Mouse (Mus musculus): ENCODE measurements around the gene Rps18. TPM values are rescaled to one million over a fixed set of nuclear protein-coding genes. Genes with fewer than 3 reads are reported as not detected.
A peak's percentile ranks its signal among the peaks of the same experiment; 100 is the strongest.
"Not testable (repeated sequence)": the region's sequence is repeated elsewhere in the genome, so short reads cannot be mapped to it uniquely, and the experiment has no call there.

Gene Rps18
- polyA plus RNA-seq, 1 experiment, result 435 TPM

DNA sequence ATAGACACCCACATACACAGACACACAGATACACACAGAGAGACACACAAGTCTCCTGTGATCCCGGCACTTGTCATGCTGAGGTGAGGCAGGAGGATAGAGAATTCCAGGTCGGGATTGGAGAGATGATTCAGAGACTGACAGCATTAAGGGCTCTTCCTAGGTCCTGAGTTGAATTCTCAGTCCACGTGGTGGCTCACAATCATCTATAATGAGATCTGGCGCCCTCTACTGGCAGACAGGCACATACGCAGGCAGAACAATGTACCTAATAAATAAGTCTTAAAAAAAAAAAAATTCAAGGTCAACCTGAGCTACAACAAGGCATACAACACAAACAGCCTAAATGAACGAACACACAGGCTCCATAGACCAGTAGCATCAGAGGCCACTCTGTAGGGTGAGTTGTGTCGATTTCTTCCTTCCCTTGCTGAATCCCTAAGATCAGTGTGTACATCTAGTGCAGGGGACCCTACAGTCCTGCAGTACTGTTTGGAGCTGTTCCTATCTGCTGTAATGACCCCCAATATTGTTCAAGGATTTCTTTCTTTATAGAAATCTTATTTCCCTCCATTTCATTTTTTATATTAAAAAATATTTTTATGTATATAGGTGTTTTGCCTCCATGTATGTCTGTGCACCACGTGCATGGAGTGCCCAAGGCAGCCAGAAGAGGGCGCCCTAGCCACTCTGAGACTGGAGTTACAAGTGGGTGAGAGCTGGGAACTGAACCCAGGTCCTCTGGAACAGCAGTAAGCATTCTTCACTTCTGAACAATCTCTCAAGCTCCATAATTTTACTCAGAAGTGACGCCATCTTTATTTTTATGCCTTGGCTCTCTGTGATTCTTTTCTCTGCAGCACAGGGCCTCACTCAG lies 36.2 kb upstream of the Rps18 start:
- Histone ChIP-seq H3K4me3 (ENCODE audit: insufficient read depth, low read length) (no peak overlapping the region), H3K27ac (ENCODE audit: insufficient read depth, low read length) (no peak overlapping the region)

GRCm38 (mm10) chr17:33982136-33982535 lies 26.3 kb upstream of the Rps18 start:
- peak; percentile 51 for TF ChIP-seq CTCF (IDR thresholded peaks at IDR 0.05; ENCODE audit: extremely low read depth, insufficient read depth, low read length)
- not testable (repeated sequence) for H3K4me3 ChIP-seq (ENCODE audit: insufficient read depth, low read length); H3K4me1 ChIP-seq (ENCODE audit: control insufficient read depth, insufficient read depth, low read length); H3K27ac ChIP-seq (ENCODE audit: insufficient read depth, low read length)

More for the DNA sequence above, 36.2 kb upstream of the Rps18 start:
- peak; percentile 72 for TF ChIP-seq CTCF (IDR thresholded peaks at IDR 0.05; ENCODE audit: extremely low read depth, insufficient read depth, low read length)
- no peak for TF ChIP-seq POLR2A (IDR thresholded peaks at IDR 0.05; ENCODE audit: extremely low read depth, insufficient read depth, low read length)
- H3K4me1 ChIP-seq (ENCODE audit: control insufficient read depth, insufficient read depth, low read length), result no peaks in the 10 kb centered on the region

DNA sequence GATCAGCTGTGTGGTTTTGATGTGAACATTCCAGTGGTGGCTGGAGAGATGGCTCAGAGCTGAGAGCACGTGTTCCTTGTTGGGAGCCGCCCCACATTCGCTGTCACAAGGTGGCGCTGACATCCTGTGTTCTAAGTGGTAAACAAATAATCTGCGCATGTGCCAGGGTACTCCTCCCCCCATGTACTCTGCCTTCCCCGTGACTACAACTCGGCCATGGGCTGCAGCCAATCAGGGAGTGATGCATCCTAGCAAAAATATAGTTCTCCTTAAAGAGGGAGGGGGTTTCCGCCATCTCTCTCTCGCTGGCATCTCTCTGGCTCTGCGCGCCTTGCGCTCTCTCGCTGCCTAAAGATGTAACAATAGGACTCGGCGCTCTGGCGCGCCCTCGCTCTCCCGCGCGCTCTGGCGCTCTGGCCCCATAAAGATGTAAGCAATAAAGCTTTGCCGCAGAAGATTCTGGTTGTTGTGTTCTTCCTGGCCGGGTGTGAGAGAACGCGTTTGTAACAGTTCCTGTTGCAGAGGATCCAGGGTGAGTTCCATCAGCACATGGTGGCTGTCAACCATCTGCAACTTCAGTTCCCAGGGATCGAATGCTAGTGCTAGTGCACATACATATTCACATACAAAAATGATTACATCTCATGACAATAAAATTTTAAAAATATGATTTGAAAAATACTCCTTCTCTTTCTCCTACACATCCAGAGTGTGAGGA lies 25.6 kb upstream of the Rps18 start:
- TF ChIP-seq CTCF (IDR thresholded peaks at IDR 0.05; ENCODE audit: extremely low read depth, insufficient read depth, low read length) (peak; percentile 29; the same call in 1 of the 2 replicates), POLR2A (IDR thresholded peaks at IDR 0.05; ENCODE audit: extremely low read depth, insufficient read depth, low read length) (peak; percentile 72)
- H3K4me3 ChIP-seq (ENCODE audit: insufficient read depth, low read length), result peak overlapping the region; percentile 33
- H3K27ac ChIP-seq (ENCODE audit: insufficient read depth, low read length), result peak overlapping the region; percentile 59
- not testable (repeated sequence) for H3K4me1 ChIP-seq (ENCODE audit: control insufficient read depth, insufficient read depth, low read length)

GRCm38 (mm10) chr17:33980181-33981035 lies 24.6 kb upstream of the Rps18 start:
- H3K4me3 ChIP-seq (ENCODE audit: insufficient read depth, low read length), result no peak overlapping the region
- no peak for TF ChIP-seq CTCF (IDR thresholded peaks at IDR 0.05; ENCODE audit: extremely low read depth, insufficient read depth, low read length)
- no peak for TF ChIP-seq POLR2A (IDR thresholded peaks at IDR 0.05; ENCODE audit: extremely low read depth, insufficient read depth, low read length)
- peak overlapping the region; percentile 22 for H3K27ac ChIP-seq (ENCODE audit: insufficient read depth, low read length)
- H3K4me1 ChIP-seq (ENCODE audit: control insufficient read depth, insufficient read depth, low read length), result no peaks in the 10 kb centered on the region

DNA sequence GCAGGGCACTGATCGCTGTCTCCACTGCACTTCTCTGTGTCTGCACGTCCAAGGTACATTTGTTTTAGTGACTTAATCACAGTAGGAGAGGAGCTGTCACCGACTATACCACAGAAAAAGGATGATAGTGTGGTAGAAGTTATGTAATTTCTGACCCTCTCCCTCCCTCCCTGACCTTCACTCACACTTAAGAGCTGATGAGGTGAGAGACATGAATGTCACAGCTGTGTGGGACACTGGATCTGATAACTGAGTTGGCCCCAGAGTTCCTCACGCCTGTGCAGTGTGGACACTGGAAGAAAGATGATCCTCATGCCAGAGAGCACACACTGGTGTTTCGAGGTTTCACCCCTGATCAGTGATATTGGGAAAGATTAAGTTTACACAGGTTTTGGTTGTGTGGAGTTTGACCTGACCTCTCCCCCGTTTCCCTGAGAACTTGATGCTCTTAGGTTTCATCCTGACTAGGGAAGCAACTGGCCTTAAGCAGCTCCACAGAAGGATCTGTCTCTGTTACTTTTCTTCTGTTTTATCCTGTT lies 23.8 kb upstream of the Rps18 start:
- Histone ChIP-seq H3K4me1 (ENCODE audit: control insufficient read depth, insufficient read depth, low read length) (no peaks in the 10 kb centered on the region), H3K4me3 (ENCODE audit: insufficient read depth, low read length) (no peak overlapping the region), H3K27ac (ENCODE audit: insufficient read depth, low read length) (no peak overlapping the region)
- no peak for TF ChIP-seq POLR2A (IDR thresholded peaks at IDR 0.05; ENCODE audit: extremely low read depth, insufficient read depth, low read length)
- TF ChIP-seq CTCF (IDR thresholded peaks at IDR 0.05; ENCODE audit: extremely low read depth, insufficient read depth, low read length), result no peak

DNA sequence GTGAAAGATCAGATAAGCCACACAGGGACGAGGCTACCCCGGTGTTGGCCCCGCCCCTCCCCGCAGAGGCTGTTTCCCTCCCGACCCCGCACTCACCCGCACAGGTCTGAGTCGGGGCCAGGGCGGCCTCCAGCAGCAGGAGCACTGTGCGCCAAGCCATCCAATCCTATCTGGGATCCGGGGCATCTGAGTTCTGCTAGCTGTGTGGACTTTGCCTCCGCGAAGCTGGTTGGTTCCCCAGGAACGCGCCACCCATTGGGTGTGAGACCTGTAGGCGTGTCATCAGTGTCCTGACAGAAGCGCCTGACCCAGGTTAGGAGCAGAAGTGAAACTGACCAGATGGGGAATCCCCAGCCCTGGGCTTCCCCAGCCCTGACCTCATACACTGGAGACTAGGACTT lies 22.8 kb upstream of the Rps18 start:
- H3K27ac ChIP-seq (ENCODE audit: insufficient read depth, low read length), result no peak overlapping the region
- peak overlapping the region; percentile 38 for H3K4me3 ChIP-seq (ENCODE audit: insufficient read depth, low read length)

DNA sequence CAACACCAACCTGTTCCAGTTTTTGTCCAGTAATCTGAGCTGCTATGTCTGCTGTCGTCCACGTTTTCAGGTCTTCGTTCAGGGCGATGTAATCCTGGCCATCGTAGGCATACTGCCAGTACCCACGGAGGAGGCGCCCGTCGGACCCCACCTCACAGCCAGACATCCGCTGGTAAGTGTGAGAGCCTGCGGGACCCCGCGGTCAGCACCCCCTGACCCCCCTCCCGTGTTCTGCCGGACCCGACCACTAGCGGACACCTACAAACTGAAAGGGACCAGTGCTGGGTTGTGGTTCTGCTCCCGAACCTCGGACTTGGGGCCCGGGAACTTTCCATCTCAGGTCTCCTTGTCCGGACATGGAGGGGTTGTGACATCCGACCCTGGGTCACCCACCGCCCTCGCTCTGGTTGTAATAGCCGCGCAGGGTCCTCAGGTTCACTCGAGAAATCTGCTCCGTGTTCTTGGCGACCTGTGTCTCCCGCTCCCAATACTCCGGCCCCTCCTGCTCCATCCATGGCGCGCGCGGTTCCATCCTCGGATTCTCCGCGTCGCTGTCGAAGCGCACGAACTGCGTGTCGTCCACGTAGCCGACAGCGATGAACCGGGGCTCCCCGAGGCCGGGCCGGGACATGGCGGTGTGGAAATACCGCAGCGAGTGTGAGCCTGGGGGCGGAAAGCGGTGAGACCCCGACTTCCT lies 22.2 kb upstream of the Rps18 start:
- Histone ChIP-seq H3K4me3 (ENCODE audit: insufficient read depth, low read length) (peak overlapping the region; percentile 38), H3K27ac (ENCODE audit: insufficient read depth, low read length) (no peak overlapping the region), H3K4me1 (ENCODE audit: control insufficient read depth, insufficient read depth, low read length) (no peaks in the 10 kb centered on the region)
- no peak for TF ChIP-seq POLR2A (IDR thresholded peaks at IDR 0.05; ENCODE audit: extremely low read depth, insufficient read depth, low read length)
- TF ChIP-seq CTCF (IDR thresholded peaks at IDR 0.05; ENCODE audit: extremely low read depth, insufficient read depth, low read length), result no peak

More for the DNA sequence above, 22.8 kb upstream of the Rps18 start:
- TF ChIP-seq CTCF (IDR thresholded peaks at IDR 0.05; ENCODE audit: extremely low read depth, insufficient read depth, low read length), result no peak
- TF ChIP-seq POLR2A (IDR thresholded peaks at IDR 0.05; ENCODE audit: extremely low read depth, insufficient read depth, low read length), result peak; percentile 36; the same call in 1 of the 2 replicates
- H3K4me1 ChIP-seq (ENCODE audit: control insufficient read depth, insufficient read depth, low read length), result no peaks in the 10 kb centered on the region

- Histone ChIP-seq H3K4me3 (ENCODE audit: insufficient read depth, low read length) (no peak overlapping the region), H3K27ac (ENCODE audit: insufficient read depth, low read length) (no peak overlapping the region), H3K4me1 (ENCODE audit: control insufficient read depth, insufficient read depth, low read length) (no peaks in the 10 kb centered on the region)
- no peak for TF ChIP-seq CTCF (IDR thresholded peaks at IDR 0.05; ENCODE audit: extremely low read depth, insufficient read depth, low read length)
- TF ChIP-seq POLR2A (IDR thresholded peaks at IDR 0.05; ENCODE audit: extremely low read depth, insufficient read depth, low read length), result no peak
These were observed 17.8 kb upstream of the Rps18 start for GRCm38 (mm10) chr17:33973572-33973971.
